10 mouse cellular contexts compared by ENCODE assay signal in the genomic region with DNA sequence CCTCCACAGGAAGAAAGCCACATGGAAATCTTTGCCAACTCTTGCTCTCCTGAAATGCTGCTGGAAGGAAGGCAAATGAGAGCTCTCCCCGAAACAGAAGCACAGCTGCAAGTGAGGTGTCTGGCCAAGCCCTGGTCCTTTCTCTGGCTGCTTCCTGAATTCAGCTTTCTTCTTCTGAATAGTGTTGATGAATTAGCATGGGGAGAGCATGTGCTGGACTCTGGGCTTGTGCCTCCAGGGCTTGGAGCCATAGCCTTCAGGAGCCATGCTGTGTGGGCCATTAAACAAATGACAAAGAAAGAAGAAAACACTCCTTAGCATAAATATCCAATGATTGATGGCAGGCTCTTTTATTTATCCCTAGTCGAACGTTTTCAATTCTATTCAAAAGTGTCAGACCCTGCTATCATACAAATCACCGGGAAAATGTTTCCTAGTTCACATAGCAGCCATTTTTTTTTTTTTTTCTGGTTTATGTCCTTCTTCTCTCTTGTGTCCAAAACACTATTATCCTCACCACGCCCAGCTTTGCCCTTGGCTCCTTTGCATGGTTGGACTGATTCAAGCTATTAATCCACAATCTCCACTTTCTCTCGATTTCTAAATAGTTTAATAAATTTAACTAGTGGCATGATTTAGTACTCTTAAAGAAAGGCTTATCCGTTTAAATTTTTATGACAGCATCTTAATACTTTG.
DNase-seq lines count a peak whose midpoint lies in the region; ATAC-seq and TF ChIP-seq lines count a peak whose summit lies in the region.
"Had no signal": no experiment of that assay in that cellular context is flagged by ENCODE, and none has a peak within 500 bp of the region (broad histone marks: within the 10 kb centered on the region; RNA-seq: fewer than 3 reads in every experiment).

No protein-coding gene starts in this region.

- WGBS in embryonic facial prominence, embryonic 13.5 days, result 32% methylated on average over 7 of the region's 7 CpGs
- WGBS in midbrain, embryonic 15.5 days, result 13% methylated on average over 7 of the region's 7 CpGs

- H3K4me2 ChIP-seq in embryonic facial prominence, embryonic 13.5 days, result peak overlapping the region; percentile 35; the same call in 1 of the 2 replicates
- peak overlapping the region; percentile 40; the same call in 1 of the 2 replicates for H3K4me2 ChIP-seq in midbrain, embryonic 15.5 days

- no peak overlapping the region for H3K27ac ChIP-seq in embryonic facial prominence, embryonic 13.5 days
- peak overlapping the region; percentile 77 for H3K27ac ChIP-seq in layer of hippocampus, adult 2 months
- H3K27ac ChIP-seq in midbrain, embryonic 15.5 days, result peak overlapping the region; percentile 86
- H3K27ac ChIP-seq: embryonic facial prominence, embryonic 15.5 days; macrophage had no signal

- H3K27me3 ChIP-seq in embryonic facial prominence, embryonic 13.5 days, result no peaks in the 10 kb centered on the region
- no peaks in the 10 kb centered on the region for H3K27me3 ChIP-seq in midbrain, embryonic 15.5 days (replicated peaks)
- H3K27me3 ChIP-seq: embryonic facial prominence, embryonic 15.5 days had no signal

- intact Hi-C loops in heart, postnatal 10 days (cut with DNase I), result no loop called here
- intact Hi-C loops in heart, postnatal 36 days (cut with DNase I), result no loop called here

- TF ChIP-seq CTCF in layer of hippocampus, adult 2 months (conservative IDR thresholded peaks at IDR 0.05), result no peak

- H3K4me1 ChIP-seq in embryonic facial prominence, embryonic 13.5 days, result peaks cover 6% of the 10 kb centered on the region; the same call in 1 of the 2 replicates
- peaks cover 16% of the 10 kb centered on the region for H3K4me1 ChIP-seq in midbrain, embryonic 15.5 days
- H3K4me1 ChIP-seq: embryonic facial prominence, embryonic 15.5 days had no signal

- H3K4me3 ChIP-seq in embryonic facial prominence, embryonic 13.5 days, result no peak overlapping the region
- peak overlapping the region; percentile 13; the same call in 1 of the 2 replicates for H3K4me3 ChIP-seq in layer of hippocampus, adult 2 months
- 0 out of 2 replicates have a peak overlapping the region, but pooled peaks have one; percentile 16 for H3K4me3 ChIP-seq in midbrain, embryonic 15.5 days
- H3K4me3 ChIP-seq: embryonic facial prominence, embryonic 15.5 days had no signal

- DNase-seq in heart, postnatal 10 days, result peak; percentile 1 to 2
- no peak for DNase-seq in heart, postnatal 36 days
- DNase-seq in layer of hippocampus, adult 2 months (ENCODE audit: low spot score in 2 of 2), result peak; percentile 26 to 70
- no peak for DNase-seq in MN1 (ENCODE audit: low spot score)
- DNase-seq in gastrocnemius, adult 18-20 months (ENCODE audit: low spot score), result no peak

- no peaks in the 10 kb centered on the region for H3K9me3 ChIP-seq in embryonic facial prominence, embryonic 13.5 days
- no peaks in the 10 kb centered on the region for H3K9me3 ChIP-seq in midbrain, embryonic 15.5 days
- H3K9me3 ChIP-seq: embryonic facial prominence, embryonic 15.5 days had no signal

- no peak for ATAC-seq in embryonic facial prominence, embryonic 13.5 days (ENCODE audit: insufficient number of reproducible peaks, insufficient read depth, low FRiP score, low TSS enrichment, low read depth)
- ATAC-seq in midbrain, embryonic 15.5 days (replicated peaks), result peak; percentile 84
- ATAC-seq in CD4-positive, CD25-positive, alpha-beta regulatory T cell, adult 4 months, result no peak

- no peak overlapping the region for H3K9ac ChIP-seq in embryonic facial prominence, embryonic 13.5 days
- no peak overlapping the region for H3K9ac ChIP-seq in midbrain, embryonic 15.5 days
- H3K9ac ChIP-seq: embryonic facial prominence, embryonic 15.5 days had no signal

- no peaks in the 10 kb centered on the region for H3K36me3 ChIP-seq in embryonic facial prominence, embryonic 13.5 days
- no peaks in the 10 kb centered on the region for H3K36me3 ChIP-seq in midbrain, embryonic 15.5 days (replicated peaks)
- H3K36me3 ChIP-seq: embryonic facial prominence, embryonic 15.5 days had no signal

Comparison
In these comparisons a context has a peak if more than half of its experiments do, and no peak if none do; other contexts are left out.
1. DNase-seq: peak in heart, postnatal 10 days (2 of 2) and layer of hippocampus, adult 2 months (2 of 2); none in heart, postnatal 36 days (0 of 2), MN1 (single experiment) and gastrocnemius, adult 18-20 months (single experiment).